Mouse (Mus musculus): Measurements from ENCODE around the gene Plekhm1.
A peak's percentile ranks its signal among the peaks of the same experiment; 100 is the strongest.
"Not testable (repeated sequence)": the region's sequence is repeated elsewhere in the genome, so short reads cannot be mapped to it uniquely, and the experiment has no call there.

The Plekhm1 gene

GRCm38 (mm10) chr11:103338119-103338518 is 74.4 kb downstream of the Plekhm1 start:
- DNase-seq: no peak

DNA sequence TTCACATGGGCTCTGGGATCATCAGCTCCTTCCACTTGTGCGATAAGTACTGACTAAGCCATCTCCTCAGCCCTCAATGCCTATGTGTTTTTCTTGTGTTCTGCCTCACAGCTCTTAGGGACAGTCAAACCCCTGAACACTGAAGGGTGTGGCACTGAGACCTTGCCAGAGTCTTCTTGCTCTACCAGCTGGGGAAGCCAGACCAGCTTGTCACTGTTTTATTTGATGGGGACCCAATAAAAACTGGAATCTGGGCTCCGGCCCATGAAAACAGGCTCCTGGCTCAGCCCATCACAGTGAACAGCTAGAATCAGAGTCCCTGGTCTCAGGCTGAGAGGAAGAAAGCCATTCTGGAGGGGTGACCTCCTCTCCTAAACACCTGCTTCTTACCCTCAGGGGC is 75.3 kb downstream of the Plekhm1 start:
- DNase-seq: no peak

GRCm38 (mm10) chr11:103335561-103335960 is 76.9 kb downstream of the Plekhm1 start:
- no peak for DNase-seq

- peak; percentile 44 for DNase-seq
These were observed 77.6 kb downstream of the Plekhm1 start for GRCm38 (mm10) chr11:103334925-103335324.

DNA sequence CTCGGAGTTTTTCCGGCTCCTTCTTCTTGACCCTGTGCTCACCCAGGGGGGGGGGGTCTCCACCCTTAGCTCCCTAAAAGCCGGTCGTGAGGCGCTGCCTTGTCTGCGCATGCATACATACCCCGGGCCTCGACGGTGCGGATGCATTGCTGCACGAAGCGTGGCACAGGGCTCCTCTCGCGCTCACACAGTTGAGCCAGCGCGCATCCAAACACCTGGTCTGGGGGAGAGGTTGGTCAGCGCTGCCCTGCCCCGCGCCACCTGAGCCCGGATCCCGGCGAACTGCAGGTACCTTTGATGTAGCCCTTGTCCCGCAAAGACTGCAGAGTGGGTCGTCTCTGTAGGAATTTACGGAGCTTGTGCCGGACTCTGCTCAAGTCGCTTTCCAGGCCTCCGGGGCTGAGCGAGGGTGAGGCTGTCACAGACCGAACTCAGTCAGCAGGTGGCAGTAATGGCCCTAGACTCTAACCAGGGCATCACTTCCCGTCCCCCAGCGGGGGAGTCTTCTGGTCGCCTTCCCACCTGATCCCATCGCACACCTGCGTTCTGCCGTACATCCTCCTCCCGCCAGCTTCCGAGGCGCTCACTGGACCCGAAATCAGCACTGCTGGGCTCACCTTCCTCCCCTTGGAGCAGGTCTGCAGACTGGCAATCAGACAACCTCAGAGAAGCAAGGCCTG is 78.6 kb downstream of the Plekhm1 start:
- peak; percentile 85 for DNase-seq

DNA sequence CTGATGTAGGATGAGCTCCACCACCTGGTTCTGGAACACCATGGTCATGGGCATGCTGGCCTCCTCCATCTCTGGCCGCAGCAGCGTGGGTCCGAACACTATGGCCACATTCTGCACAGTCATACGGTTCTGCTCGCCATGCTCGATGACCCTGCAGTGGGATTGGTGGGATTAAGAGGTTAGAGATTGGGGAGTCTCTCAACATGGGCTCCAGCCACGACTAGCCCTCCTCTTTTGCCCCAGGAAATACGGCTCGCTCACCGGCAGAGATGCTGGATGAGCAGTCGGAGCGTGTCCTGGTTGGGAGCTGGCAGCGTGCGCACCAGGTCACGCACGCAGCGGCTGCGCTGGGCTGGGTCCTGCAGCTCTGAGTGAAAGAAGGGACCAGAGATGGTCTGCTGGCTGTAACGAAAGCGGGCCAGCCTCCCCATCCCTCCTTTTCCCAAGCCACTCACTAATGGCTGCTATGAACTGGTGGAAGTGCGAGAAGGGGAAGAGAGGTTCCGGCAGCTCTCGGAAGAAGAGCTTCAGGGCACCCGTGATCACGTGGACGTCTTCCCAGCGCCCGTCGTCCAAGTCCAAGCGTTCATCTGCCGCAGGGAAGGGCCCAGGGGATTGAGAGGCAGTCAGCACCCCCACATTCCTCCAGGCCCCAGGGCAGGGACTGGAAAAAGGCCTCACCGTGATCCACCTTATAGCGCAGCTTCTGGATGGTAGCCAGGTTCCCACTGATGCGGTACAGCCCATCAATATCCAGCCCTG is 79.4 kb downstream of the Plekhm1 start:
- DNase-seq: peak; percentile 73

GRCm38 (mm10) chr11:103332186-103332889 is 80.1 kb downstream of the Plekhm1 start:
- peak; percentile 91 for DNase-seq

- DNase-seq: peak; percentile 68
These were observed 80.8 kb downstream of the Plekhm1 start for GRCm38 (mm10) chr11:103331502-103332185.

DNA sequence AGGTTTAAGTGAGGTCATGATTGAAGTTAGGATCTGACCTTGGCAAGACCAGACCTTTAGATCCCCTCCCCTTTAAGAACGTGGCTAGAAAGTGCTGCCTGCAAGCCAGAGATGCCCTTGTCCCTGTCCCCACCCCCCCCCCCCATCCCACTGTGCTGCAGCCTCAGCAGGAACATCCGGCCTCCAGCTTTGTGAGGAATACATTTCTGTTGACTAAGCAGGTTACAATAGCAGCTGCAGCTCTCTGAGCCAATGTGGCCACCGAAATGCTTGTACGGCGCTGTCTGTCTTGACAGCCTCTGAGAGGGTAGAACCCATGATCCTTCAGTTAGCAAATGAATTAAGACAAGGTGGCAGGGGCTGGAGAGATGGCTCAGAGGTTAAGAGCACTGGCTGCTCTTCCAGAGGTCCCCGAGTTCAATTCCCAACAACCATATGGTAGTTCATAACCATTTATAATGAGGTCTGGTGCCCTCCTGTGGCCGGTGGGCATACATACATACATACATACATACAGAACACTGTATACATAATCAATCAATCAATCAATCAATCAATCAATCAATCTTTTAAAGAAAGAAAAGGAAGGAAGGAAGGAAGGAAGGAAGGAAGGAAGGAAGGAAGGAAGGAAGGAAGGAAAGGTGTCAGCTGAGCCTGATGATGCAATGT is 81.7 kb downstream of the Plekhm1 start:
- DNase-seq: no peak

DNA sequence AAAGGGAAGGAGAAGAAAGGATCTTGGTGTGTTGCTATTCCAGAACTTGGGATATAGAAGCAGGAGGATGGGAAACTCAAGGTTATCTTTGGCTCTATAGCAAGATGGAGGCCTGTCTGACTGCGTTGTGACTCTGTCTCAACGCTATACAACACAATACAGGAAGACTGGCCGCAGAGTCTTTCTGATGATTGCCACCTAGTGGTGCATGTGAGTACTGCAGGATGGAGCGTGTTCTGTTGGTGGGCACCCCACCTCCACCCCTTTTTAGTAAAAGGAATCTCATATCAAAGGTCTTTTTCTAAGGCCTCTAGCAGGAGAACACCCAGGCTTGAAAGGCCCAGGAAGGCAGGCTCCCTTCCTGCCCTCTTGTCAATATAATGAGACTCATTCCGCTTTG is 85.5 kb downstream of the Plekhm1 start:
- peak; percentile 67 for DNase-seq

DNA sequence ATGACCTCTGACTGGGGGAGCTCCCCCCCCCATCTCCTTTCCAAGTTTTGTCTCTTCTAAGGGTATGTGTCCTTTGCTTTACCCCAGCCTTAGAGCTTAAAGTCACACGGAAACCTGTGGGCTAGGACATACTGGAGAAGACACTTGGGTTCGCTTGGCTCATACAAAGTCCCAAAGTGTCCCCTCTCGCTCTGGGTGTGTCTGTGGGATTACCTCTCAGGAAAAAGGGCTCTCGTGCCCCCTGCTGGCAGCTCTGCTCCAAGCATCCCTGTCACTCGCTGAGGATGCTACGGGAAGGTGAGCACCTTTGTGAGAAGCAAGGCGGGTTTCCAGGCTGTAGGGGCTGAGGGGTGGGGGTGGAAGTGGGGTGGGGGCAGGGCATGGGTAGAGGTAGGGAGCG is 87.3 kb downstream of the Plekhm1 start:
- peak; percentile 66 for DNase-seq

DNA sequence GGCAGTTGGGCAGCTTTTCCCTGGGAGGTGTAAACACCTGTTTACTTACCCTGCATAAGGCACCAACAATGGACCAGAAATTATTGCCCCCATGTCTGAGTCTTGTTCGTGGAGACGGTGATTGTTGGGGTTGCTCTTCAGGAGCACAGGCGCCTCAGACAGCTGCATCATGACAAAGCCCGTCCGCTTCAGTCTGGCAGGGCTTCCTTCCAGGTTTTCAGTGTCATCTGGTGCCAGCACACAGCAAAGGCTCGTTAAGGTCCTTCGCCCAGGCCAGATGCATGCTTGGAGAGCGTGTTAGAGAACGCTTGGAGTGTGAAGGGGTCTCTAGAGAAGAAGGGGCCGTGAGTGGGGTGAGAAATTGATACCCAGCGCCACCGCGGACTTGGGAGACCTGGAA is 87.8 kb downstream of the Plekhm1 start:
- DNase-seq: no peak

DNA sequence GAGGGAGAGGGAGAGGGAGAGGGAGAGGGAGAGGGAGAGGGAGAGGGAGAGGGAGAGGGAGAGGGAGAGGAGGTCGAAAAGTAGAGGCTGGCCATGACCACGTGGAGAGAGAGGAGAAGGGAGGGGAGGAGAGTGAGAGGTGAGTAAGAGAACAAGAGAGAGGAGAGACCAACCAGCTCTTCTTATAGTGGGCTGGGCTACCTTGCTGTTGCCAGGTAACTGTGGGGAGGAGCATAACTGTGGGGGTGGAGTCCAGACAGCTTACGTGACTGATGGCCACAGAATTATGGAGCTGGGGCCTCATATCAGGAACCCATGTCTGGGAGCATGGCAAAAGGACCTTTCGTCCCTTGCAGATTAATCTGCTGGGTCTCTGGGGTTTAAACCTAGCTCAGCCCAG is 89.7 kb downstream of the Plekhm1 start:
- DNase-seq: not testable (repeated sequence)

GRCm38 (mm10) chr11:103320646-103321045 is 91.8 kb downstream of the Plekhm1 start:
- DNase-seq: no peak

GRCm38 (mm10) chr11:103320196-103320595 is 92.3 kb downstream of the Plekhm1 start:
- DNase-seq: no peak

DNA sequence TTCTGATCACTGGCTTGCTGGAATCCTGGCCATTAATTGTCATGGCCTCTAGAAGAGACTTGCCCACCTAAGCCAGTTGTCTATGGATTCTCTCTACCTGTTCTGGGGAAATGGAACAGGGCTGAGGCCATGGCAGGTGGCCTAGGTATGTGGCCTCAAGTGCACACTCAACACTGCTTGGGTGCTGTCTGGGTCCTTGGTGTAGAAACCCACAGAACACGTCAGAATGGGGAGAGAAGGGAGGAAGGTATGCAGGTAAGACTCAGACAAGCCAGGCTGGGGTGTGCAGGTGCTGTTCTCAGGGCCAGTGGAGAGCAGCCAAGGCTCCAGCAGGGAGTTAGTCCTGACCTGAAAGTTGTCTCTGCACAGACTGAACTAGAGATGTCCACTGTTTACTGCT is 94.4 kb downstream of the Plekhm1 start:
- no peak for DNase-seq

- no peak for DNase-seq
These were observed 97.1 kb downstream of the Plekhm1 start for GRCm38 (mm10) chr11:103315379-103315778.

DNA sequence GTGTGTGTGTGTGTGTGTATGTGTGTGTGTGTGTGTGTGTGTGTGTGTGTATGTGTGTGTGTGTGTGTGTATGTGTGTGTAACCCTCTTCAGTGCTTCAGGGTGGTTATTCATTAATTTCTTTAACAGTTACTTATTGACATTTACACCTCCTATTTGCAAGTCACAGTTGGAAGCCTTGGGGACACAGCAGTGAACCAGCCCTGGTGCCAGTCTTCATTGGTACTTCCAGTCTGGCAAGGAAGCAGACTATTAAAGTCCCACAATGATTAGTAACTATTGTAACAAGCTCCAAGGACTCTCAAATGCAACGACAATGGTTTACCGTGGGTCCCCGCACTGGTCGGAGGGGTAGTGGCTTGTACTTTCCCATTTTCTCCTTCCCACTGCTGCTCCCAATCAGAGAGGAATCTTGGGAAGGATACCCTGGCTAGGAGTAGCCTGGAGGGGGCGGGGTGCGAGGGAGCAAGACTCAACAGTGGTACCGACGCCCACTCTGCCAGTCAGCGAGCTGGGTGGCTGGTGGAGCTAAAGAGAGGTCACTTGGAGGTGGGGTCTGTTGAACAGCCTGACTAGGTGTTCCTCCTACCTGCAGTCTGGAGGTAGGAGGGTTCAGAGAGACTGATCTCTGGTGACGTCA is 97.6 kb downstream of the Plekhm1 start:
- DNase-seq: no peak

Measured in cerebellum, adult 9-11 months (tissue).